Mouse (Mus musculus) ES-E14 (cell line): Measurements from ENCODE around the gene Mylk4. TPM values are rescaled to one million over a fixed set of nuclear protein-coding genes. Genes with fewer than 3 reads are reported as not detected.

Source experiments
- DNase-seq: peaks from one replicate; pipeline ENCODE4 v3.0.0-alpha.2; 2013; ENCODE audit warnings: low read depth, low spot score
- H3K27ac ChIP-seq: 2 replicates; pipeline ENCODE4 v1.5.1; 2012; ENCODE audit warnings: low read depth, mild to moderate bottlenecking, low read length, moderate library complexity, mixed read lengths; ENCODE audit not compliant: poor library complexity, insufficient read depth, severe bottlenecking
- H3K36me3 ChIP-seq: 2 replicates; pipeline ENCODE4 v1.6.1; 2012; ENCODE audit warnings: mild to moderate bottlenecking, low read length, moderate library complexity, mixed read lengths; ENCODE audit not compliant: control insufficient read depth, poor library complexity, insufficient read depth, severe bottlenecking
- H3K4me1 ChIP-seq, 2 experiments: fragments of 150-350 bp in 1 of 2; sonication (generic) in 1 of 2; 2 replicates each; pipeline ENCODE4 v1.6.1; 2012; ENCODE audit warnings: low read length in 2 of 2, mild to moderate bottlenecking in 1 of 2, mixed read lengths in 1 of 2; ENCODE audit not compliant: control insufficient read depth in 2 of 2, insufficient read depth in 2 of 2, poor library complexity in 1 of 2
- H3K4me3 ChIP-seq, 2 experiments: fragments of 150-350 bp in 1 of 2; sonication (generic) in 1 of 2; 2 replicates each; pipeline ENCODE4 v1.5.1; 2012; ENCODE audit warnings: low read length in 2 of 2, low read depth in 1 of 2, mild to moderate bottlenecking in 1 of 2, mixed read lengths in 1 of 2; ENCODE audit not compliant: insufficient read depth in 1 of 2, poor library complexity in 1 of 2, severe bottlenecking in 1 of 2
- H3K9ac ChIP-seq: 2 replicates; pipeline ENCODE4 v1.6.1; 2012; ENCODE audit warnings: low read depth, mild to moderate bottlenecking, low read length, mixed read lengths; ENCODE audit not compliant: poor library complexity, insufficient read depth, severe bottlenecking
- H3K9me3 ChIP-seq: fragments of 150-350 bp; sonication (generic); 2 replicates; pipeline ENCODE4 v1.6.1; 2012; ENCODE audit warnings: low read depth, mild to moderate bottlenecking, low read length; ENCODE audit not compliant: control insufficient read depth, insufficient read depth
- CHD2 ChIP-seq: IDR thresholded peaks from 2 replicates; pipeline ENCODE4 v1.6.1; 2014; ENCODE audit warnings: mild to moderate bottlenecking, low read depth, low read length, inconsistent platforms
- HCFC1 ChIP-seq: IDR thresholded peaks from 2 replicates; pipeline ENCODE4 v1.6.1; 2012; ENCODE audit warnings: low read length, inconsistent platforms, borderline replicate concordance; ENCODE audit not compliant: insufficient read depth
- MAFK ChIP-seq: IDR thresholded peaks from 2 replicates; pipeline ENCODE4 v1.6.1; 2014; ENCODE audit warnings: mild to moderate bottlenecking, low read depth, low read length, inconsistent platforms; ENCODE audit not compliant: insufficient read depth
- ZC3H11A ChIP-seq: IDR thresholded peaks from 2 replicates; pipeline ENCODE4 v1.6.1; 2012; ENCODE audit warnings: low read depth, mild to moderate bottlenecking, inconsistent platforms, low read length, borderline replicate concordance
- ZNF384 ChIP-seq: IDR thresholded peaks from 2 replicates; pipeline ENCODE4 v1.6.1; 2012; ENCODE audit warnings: low read depth, low read length, inconsistent platforms
- in situ Hi-C, 2 experiments: fragments of 600-800 bp; cut with MboI; formaldehyde crosslinking; loops; one replicate each; pipeline ENCODE4 v1.15.1; 2025; ENCODE audit warnings: low sequenced_read_pairs in 2 of 2, inconsistent platforms in 1 of 2; ENCODE audit not compliant: unreplicated experiment in 2 of 2
- total RNA-seq: library from RNA; depleted of rRNA; stranded (reverse); fragments of 300-350 nt; gene quantifications from 2 replicates; pipeline ENCODE4 v1.2.3, GENCODE M21; 2012

The Mylk4 gene
- total RNA-seq, 1 experiment: not detected

GRCm38 (mm10) chr13:32707894-32708293, 75.9 kb downstream of the Mylk4 start:
- Histone ChIP-seq H3K36me3 (no peaks in the 10 kb centered on the region), H3K9me3 (no peaks in the 10 kb centered on the region), H3K4me1 (no peaks in the 10 kb centered on the region), H3K4me3 (no peak overlapping the region), H3K27ac (no peak overlapping the region), H3K9ac (no peak overlapping the region)
- TF ChIP-seq MAFK (no peak), HCFC1 (no peak), ZC3H11A (no peak), ZNF384 (no peak), CHD2 (no peak)
- in situ Hi-C loops: no loop called here
- no peak for DNase-seq

- Histone ChIP-seq H3K27ac (no peak overlapping the region), H3K4me3 (no peak overlapping the region), H3K9ac (no peak overlapping the region)
Observed at GRCm38 (mm10) chr13:32706651-32707288, 77.0 kb downstream of the Mylk4 start.

GRCm38 (mm10) chr13:32705315-32705714, 78.4 kb downstream of the Mylk4 start:
- TF ChIP-seq ZC3H11A: no peak
- no peak for TF ChIP-seq HCFC1
- no peak for TF ChIP-seq MAFK
- TF ChIP-seq CHD2: no peak
- no peak for TF ChIP-seq ZNF384
- Histone ChIP-seq H3K36me3 (no peaks in the 10 kb centered on the region), H3K27ac (no peak overlapping the region), H3K4me1 (no peaks in the 10 kb centered on the region), H3K4me3 (no peak overlapping the region), H3K9me3 (no peaks in the 10 kb centered on the region), H3K9ac (no peak overlapping the region)
- no peak for DNase-seq
- in situ Hi-C loops: no loop called here

More at GRCm38 (mm10) chr13:32706651-32707288, 77.0 kb downstream of the Mylk4 start:
- no peaks in the 10 kb centered on the region for H3K9me3 ChIP-seq
- in situ Hi-C loops: no loop called here
- no peaks in the 10 kb centered on the region for H3K36me3 ChIP-seq
- no peak for TF ChIP-seq CHD2
- no peak for TF ChIP-seq MAFK
- TF ChIP-seq HCFC1: no peak
- DNase-seq: no peak
- H3K4me1 ChIP-seq: no peaks in the 10 kb centered on the region

- Histone ChIP-seq H3K9me3 (no peaks in the 10 kb centered on the region), H3K4me1 (no peaks in the 10 kb centered on the region), H3K27ac (no peak overlapping the region), H3K36me3 (no peaks in the 10 kb centered on the region), H3K9ac (no peak overlapping the region), H3K4me3 (no peak overlapping the region)
- in situ Hi-C loops: no loop called here
- no peak for DNase-seq
- TF ChIP-seq CHD2: no peak
- TF ChIP-seq ZNF384: no peak
- TF ChIP-seq HCFC1: no peak
- TF ChIP-seq MAFK: no peak
- TF ChIP-seq ZC3H11A: no peak
Observed at GRCm38 (mm10) chr13:32704911-32705310, 78.8 kb downstream of the Mylk4 start.

- Histone ChIP-seq H3K27ac (no peak overlapping the region), H3K36me3 (no peaks in the 10 kb centered on the region), H3K4me3 (no peak overlapping the region), H3K9ac (no peak overlapping the region), H3K9me3 (no peaks in the 10 kb centered on the region), H3K4me1 (no peaks in the 10 kb centered on the region)
- no peak for DNase-seq
- TF ChIP-seq ZC3H11A: no peak
- no peak for TF ChIP-seq CHD2
- TF ChIP-seq ZNF384: no peak
- no peak for TF ChIP-seq HCFC1
- no peak for TF ChIP-seq MAFK
- in situ Hi-C loops: no loop called here
Observed at GRCm38 (mm10) chr13:32701564-32701963, 82.2 kb downstream of the Mylk4 start.
